8 mouse cellular contexts compared by ENCODE assay signal in genomic region chr17:36035010-36035638, GRCm38 (mm10). TPM values are rescaled to one million over a fixed set of nuclear protein-coding genes. Genes with fewer than 3 reads are reported as not detected.
DNase-seq lines count a peak whose midpoint lies in the region; ATAC-seq lines count a peak whose summit lies in the region.

No protein-coding gene starts in this region.

- intact Hi-C loops in left cerebral cortex, postnatal 36 days (cut with DNase I): loop anchor here (1.0 kb wide), 1 partner anchor 38 kb away; no protein-coding TSS in a partner anchor

- peak; percentile 41; the same call in 1 of the 2 replicates for ATAC-seq in granulocyte monocyte progenitor cell, adult 5-6 weeks (replicated peaks; ENCODE audit: poor library complexity, severe bottlenecking)

- peak; percentile 81 for DNase-seq in T-cell, adult 2 months (ENCODE audit: low spot score)
- DNase-seq in cerebellum, postnatal 14 days: peak; percentile 70 to 72
- DNase-seq in kidney, adult 18-20 months: peak; percentile 74
- peak; percentile 33 to 42 for DNase-seq in left cerebral cortex, postnatal 36 days (ENCODE audit: low spot score in 2 of 2)
- DNase-seq in lung, postnatal 36 days: peak; percentile 79
- DNase-seq in right cerebral cortex, adult 18-20 months: peak; percentile 66
- DNase-seq in thymus, postnatal 25 days: peak; percentile 86

RNA-seq across cellular contexts. Expression of gene H2-T23, which starts 2.5 kb away (rescaled TPM):
- total RNA-seq in granulocyte monocyte progenitor cell, adult 5-6 weeks (2014; fragmentation: Nextera tagmentation): 49.1 and 55.7 TPM in 2 replicates
- 48.6 and 62.5 TPM in 2 replicates for total RNA-seq in granulocyte monocyte progenitor cell, adult 5-6 weeks (2017)
- total RNA-seq in left cerebral cortex, postnatal 36 days (2021): 10 to 100 TPM; 12.6 to 15.1 TPM

RNA-seq across cellular contexts. Expression of gene H2-T22, which starts 7.4 kb away (rescaled TPM):
- total RNA-seq in granulocyte monocyte progenitor cell, adult 5-6 weeks (2014; fragmentation: Nextera tagmentation): 34.5 and 35.7 TPM in 2 replicates
- 39.2 and 39.4 TPM in 2 replicates for total RNA-seq in granulocyte monocyte progenitor cell, adult 5-6 weeks (2017)
- 10 to 100 TPM; 11.0 to 12.2 TPM for total RNA-seq in left cerebral cortex, postnatal 36 days (2021)

RNA-seq across cellular contexts. Expression of gene Gm6034, which starts 7.6 kb away (rescaled TPM):
- total RNA-seq in granulocyte monocyte progenitor cell, adult 5-6 weeks (2014; fragmentation: Nextera tagmentation): not detected in 2 replicates
- total RNA-seq in granulocyte monocyte progenitor cell, adult 5-6 weeks (2017): not detected in 2 replicates
- under 1 TPM in 1 of 2 experiments, not detected in 1; 0.27 TPM for total RNA-seq in left cerebral cortex, postnatal 36 days (2021)

RNA-seq across cellular contexts. Expression of gene H2-T24, which starts 14.8 kb away (rescaled TPM):
- total RNA-seq in granulocyte monocyte progenitor cell, adult 5-6 weeks (2014; fragmentation: Nextera tagmentation): 2.1 and 4.6 TPM in 2 replicates
- 7.8 and 8.8 TPM in 2 replicates for total RNA-seq in granulocyte monocyte progenitor cell, adult 5-6 weeks (2017)
- 1 to 10 TPM; 1.1 to 2.2 TPM for total RNA-seq in left cerebral cortex, postnatal 36 days (2021)

RNA-seq across cellular contexts. Expression of gene Gm11127, which starts 23.0 kb away (rescaled TPM):
- total RNA-seq in granulocyte monocyte progenitor cell, adult 5-6 weeks (2014; fragmentation: Nextera tagmentation): not detected in 2 replicates
- total RNA-seq in granulocyte monocyte progenitor cell, adult 5-6 weeks (2017): not detected in 2 replicates
- 1 to 10 TPM in 1 of 2 experiments, under 1 TPM in 1; 0.59 to 1.9 TPM for total RNA-seq in left cerebral cortex, postnatal 36 days (2021)

Comparison
In these comparisons a context has a peak if more than half of its experiments do, and no peak if none do; other contexts are left out.
1. Peak in every context shown above with its lines: DNase-seq and ATAC-seq.